Mouse (Mus musculus) CH12.LX (cell line): ENCODE measurements around the gene Msh5.

ENCODE experiments used
- HCFC1 ChIP-seq: IDR thresholded peaks from 2 replicates; pipeline ENCODE4 v1.6.1; 2012; ENCODE audit warnings: low read depth, mild to moderate bottlenecking, inconsistent platforms, low read length, improper control_type of control experiment
- MAX ChIP-seq: IDR thresholded peaks from 2 replicates; pipeline ENCODE4 v1.6.1; 2011; ENCODE audit warnings: low read length, improper control_type of control experiment
- POLR2AphosphoS2 ChIP-seq: IDR thresholded peaks from 2 replicates; pipeline ENCODE4 v1.6.1; 2011; ENCODE audit warnings: low read depth, low read length, improper control_type of control experiment

GRCm38 (mm10) chr17:35085208-35085865 lies 38.8 kb upstream of the Msh5 start, which contains the start of gene Ly6g6f:
- TF ChIP-seq MAX: no peak
- TF ChIP-seq HCFC1: no peak
- TF ChIP-seq POLR2AphosphoS2: no peak
